Mouse (Mus musculus) mature B cell (primary cell): ENCODE results near the gene Ercc2.

Source experiments
- in situ Hi-C: fragments of 300-500 bp; cut with MboI; formaldehyde crosslinking; loops from 2 replicates; pipeline ENCODE4 v1.14.3; 2019

Gene Ercc2

DNA sequence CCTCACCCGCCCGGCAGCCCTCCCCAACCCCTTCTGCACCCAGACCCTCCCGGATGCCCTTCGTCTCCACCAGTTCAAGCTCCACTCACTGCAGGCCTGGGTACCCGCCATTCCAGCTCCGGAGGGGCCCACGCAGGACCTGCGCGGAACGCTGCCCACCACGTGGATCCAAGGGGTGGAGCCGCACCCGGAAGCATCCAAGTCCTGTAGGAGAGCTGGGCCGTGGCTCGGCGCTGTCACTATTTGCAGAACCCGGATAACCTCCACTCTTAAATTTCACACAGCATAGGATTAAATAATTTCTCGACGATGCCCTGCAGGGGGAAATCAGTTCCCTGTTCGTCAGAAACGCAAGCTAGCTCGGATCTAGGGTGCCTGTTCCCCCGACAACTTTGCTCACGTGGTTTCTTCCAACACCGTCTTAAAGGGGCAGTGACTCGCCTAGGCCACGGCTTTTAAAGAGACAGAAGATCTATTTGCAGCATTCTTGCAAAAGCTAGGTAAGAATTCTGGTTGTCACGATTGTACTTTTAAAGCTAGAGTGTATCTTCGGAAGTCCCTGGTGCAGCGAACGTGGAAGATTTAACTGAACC, 22.4 kb upstream of the Ercc2 start, which contains the start of the genes Cd3eap and Ppp1r13l:
Cd3eap (minus strand) TSS at position 185 of the 593 bp plus-strand sequence.
Ppp1r13l (plus strand) TSS at position 451 of the 593 bp plus-strand sequence.
- in situ Hi-C loops: no loop called here

DNA sequence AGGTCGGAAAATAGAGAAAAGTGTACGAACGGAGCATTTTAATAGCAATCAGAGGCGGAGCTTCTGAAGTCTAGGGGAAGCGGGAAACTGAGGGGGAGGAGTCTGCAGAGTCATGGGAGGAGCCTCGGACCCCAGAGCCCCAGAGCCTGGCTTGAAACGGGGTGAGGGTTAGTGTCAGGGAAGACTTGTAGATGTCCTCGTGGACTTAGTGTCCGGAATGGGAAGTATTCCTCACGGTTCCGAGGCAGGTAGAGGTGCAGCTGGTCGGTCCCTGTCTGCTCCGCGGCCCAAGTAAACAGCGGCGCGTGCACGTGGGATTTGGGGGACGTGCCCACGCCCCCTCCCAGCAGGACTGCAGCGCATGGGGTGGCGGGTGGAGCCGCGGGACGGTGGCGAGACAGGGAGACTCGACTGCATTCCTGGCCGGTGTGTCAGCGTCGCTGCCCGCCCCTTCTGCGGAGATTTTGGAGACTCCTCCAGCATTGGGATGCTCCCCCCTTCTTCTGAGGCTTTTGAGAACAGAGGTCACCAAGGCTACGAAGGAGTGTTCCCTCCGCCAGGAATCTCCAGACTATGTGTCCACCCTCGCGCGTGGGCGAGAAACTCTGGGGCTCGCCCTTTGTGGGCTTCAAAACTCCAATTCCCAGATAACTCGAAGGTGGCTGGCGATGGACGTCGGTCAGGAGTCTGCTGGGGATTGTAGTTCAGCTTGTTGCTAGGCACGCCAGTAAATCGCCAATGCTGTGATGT, 21.7 kb upstream of the Ercc2 start:
- in situ Hi-C loops: no loop called here

DNA sequence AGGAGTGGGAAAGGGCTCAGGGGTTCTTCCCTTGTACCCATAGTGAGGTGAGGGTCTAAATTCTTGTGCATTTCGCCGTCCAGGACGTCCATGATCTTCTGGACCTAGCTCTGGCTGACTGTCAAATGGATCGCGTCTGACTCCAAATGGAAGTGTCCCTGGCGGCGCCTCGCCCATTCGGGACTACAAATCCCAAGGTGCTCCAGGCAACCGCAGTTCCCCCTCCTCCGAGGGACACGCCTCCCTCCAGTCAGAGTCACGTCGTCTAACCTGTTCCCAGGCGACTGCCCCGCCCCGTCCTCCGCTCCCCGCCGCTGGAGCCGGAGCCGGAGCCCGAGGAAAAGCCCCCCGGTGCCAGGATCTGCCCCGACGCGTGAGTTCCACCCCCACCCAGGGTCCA, 20.9 kb upstream of the Ercc2 start:
- in situ Hi-C loops: no loop called here

DNA sequence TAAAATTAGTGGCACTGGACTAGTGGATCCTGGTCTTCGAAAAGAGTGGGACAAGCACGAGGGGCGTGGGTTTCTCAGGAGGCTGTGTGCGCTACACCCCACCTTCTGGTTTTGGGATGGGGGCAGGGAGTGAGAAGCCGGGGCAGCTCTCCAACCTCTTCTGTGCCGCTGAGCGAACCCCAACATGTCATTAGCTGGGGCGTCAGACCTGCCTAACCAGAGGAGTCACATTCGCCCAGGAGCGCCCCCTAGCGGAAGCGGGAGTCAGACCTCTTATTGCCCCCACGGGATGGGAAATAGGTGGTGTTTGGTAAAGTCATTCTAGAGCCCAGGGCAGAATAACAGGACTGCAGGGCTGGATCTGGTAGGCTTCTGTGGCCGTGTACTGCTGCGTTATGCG, 20.1 kb upstream of the Ercc2 start:
- in situ Hi-C loops: no loop called here

DNA sequence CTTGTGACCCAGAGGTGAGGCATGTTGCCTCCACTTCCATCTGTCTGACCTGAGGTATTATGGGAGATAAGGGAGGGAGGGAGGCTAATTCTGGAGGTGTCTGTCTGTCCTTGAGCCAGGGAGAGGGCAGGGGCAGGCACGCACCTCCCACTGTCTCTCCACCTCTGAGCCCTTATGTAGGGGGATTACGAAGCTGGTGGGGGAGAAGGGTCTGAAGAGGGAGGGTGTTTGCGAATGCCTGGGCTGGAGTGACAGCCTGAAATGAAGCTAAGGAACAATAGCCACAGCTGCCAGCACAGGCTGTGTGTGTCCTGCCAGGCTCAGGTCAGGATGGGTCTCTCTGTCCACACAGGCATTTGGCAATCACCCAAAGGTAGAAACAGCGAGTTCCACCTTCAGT, 19.5 kb upstream of the Ercc2 start:
- in situ Hi-C loops: no loop called here

DNA sequence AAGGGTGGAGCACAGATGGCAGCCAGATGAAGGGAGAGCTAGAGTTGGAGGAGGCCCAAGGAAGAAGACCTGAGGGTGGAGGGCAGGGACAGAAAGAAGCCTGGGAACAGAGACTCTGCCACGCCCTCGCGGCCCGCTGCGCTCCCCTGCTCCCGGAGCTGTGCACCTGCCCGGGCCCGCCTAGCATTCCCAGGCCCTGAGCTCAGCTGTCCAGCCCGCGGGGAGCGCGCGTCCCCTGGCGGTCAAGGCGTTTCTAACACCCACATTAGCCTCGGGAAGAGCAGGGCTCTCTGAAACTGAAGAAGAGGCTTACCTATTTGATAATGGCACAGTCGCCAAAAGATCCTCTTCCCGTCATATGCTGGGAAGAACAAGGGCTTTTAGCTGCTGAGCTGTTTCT, 17.9 kb upstream of the Ercc2 start:
- in situ Hi-C loops: no loop called here

DNA sequence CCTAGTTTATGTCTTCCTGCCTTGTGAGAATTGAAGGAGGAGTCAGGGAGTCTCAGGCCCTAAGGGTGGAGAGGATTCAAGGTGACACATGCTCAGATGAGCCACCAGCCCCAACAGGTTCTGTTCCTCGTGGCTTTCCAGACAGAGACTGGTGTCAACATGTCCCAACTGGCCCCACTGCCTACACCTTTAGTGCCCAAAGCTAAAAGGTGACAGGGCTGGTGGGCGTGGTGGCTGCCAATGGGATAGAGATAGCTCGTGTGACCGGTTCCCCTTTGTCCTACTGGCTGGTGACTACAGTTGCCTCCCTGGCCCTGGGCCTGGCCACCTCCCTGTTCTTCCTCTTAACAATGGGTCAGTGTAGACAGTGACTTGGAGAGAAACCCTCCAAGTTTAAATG, 16.4 kb upstream of the Ercc2 start:
- in situ Hi-C loops: no loop called here

DNA sequence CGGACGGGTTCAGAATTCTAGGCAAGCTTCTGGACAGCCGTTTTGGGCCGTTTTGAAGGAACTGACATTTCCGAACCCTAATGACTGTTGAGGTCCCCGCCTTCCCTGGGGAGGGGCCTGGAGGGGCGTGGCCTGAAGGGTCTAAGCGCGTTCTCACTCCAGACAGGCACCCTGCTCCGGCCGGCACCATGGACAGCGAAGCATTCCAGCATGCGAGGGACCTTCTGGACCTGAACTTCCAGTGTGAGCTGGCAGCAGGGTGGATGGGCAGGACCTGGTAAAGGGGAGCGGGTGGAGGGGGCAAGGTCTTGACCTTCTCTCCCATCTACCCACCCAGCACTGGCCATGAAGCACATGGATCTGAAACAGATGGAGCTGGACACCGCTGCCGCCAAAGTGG, 13.4 kb upstream of the Ercc2 start:
- in situ Hi-C loops: no loop called here

DNA sequence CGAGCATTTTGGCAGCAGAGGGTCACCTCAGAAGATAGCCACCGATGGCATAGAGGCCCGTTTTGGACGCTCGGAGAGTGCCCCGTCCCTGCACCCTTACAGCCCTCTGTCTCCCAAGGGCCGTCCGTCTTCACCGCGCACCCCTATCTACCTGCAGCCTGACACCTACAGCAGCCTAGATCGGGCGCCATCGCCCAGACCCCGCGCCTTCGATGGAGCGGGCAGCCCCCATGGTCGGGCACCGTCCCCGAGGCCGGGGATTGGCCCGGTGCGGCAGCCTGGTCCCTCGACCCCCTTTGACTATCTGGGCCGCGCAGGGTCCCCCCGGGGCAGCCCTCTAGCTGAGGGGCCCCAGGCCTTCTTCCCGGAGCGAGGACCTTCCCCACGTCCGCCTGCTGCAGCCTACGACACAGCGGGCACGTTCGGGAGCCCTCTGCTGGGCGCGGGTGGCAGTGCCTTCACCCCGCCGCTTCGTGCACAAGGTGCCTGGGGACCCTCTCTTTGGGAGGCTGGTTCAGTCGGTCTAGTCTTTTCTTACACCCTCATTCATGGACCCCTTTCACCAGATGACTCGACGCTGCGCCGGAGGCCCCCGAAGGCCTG, 11.9 kb upstream of the Ercc2 start:
- in situ Hi-C loops: no loop called here

DNA sequence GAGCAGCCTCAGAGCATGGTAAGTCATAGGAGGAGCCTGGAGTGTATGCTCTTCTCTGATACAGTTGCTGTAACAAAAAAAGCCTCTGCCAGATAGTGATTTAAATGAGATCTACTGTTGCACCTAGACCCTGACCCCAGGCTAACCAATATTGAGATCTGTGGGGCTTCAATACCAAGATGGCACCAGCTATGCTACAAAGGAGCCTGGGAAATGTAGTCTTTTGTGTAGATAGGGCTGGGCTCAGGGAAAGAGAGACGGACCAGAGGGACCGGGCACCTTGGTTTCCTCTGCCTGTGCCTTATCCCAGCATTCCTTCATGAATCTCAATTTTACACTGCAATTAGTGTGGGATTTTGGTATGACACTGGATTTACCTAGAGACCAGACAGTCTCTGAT, 8.4 kb upstream of the Ercc2 start:
- in situ Hi-C loops: no loop called here

DNA sequence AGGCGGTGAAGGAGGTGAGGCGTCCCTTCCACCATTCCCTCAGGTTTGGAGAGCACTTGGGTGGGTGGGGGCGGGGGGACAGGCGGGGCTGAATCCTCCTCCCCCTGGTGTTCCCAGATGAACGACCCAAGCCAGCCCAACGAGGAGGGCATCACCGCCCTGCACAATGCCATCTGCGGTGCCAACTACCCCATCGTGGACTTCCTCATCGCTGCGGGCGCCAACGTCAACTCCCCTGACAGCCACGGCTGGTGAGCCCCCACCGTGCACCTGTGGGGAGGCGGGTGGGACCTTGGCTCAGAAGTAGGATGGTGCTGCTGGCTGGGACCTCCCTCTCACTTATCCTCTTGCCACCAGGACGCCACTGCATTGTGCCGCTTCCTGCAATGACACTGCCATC, 6.4 kb upstream of the Ercc2 start:
- in situ Hi-C loops: no loop called here

DNA sequence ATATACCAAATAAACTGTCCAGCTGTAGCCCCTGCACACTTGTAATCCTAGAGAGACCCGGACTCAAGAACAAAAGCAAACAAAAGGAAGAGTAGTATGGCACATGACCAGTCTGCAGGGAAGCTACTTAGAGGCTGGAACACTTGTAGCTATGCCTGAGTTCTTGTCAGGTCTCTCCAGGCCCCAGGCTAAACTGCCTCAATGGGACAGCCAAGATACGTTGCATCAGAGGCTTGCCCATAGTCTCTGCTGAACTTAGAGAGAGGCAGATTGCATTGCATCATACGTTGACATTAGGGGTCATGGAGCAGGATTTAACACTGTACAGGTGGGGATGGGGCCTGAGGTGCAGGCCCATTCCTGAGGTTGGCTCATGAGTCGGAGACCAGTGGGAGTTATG, 5.8 kb upstream of the Ercc2 start:
- in situ Hi-C loops: no loop called here

DNA sequence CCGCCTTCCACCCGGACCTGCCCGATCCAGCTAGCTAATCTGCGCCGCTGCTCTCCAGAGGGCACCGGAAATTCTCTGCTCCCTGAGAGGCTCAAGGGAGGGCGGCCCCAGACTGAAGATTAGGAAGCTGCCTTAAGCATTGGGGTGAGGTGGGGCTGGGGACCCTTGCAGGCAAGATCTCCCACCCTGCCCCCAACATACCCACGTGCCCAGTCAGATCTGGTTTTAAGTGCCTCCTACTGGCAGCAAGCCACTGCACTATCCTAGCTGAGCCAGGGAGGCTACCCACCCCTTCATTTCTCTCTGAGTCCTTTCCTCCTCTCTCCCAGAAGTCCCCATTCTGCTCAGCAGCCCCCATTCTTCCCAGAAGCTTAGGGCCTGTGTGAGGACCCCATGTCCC, 3.8 kb upstream of the Ercc2 start:
- in situ Hi-C loops: no loop called here

DNA sequence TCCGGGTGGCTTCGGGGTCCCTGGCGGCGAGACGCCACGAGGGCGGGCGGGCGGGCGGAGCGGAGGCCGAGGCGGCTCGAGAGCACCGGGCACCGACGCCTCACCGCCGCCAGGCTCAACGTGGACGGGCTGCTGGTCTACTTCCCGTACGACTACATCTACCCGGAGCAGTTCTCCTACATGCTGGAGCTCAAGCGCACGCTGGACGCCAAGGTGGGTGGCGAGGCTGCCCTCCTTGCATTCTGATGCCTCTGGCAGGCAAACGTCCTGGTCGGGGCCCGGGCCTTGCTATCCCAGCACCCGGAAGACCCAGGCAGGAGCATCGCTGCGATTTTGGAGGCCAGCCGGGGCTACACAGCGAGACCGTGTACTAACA, 344 bp downstream of the Ercc2 start:
- in situ Hi-C loops: no loop called here

DNA sequence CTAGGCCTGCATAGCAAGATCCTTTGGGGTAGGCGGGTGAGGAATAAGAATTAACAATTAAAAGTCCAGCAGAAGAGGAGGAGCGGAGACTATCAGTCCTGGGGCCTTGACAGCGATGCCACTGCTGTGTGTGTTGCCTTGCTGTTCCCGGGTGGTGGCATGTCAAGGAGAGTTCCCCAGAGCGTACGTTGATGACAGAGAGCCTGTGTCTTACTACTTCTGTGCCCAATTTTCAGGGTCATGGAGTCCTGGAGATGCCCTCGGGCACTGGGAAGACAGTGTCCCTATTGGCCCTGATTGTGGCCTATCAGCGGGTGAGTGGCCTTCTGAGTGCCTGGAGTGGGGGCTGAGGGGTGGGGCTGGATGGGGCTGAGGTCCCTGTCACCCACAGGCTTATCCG, 1.9 kb downstream of the Ercc2 start:
- in situ Hi-C loops: no loop called here

DNA sequence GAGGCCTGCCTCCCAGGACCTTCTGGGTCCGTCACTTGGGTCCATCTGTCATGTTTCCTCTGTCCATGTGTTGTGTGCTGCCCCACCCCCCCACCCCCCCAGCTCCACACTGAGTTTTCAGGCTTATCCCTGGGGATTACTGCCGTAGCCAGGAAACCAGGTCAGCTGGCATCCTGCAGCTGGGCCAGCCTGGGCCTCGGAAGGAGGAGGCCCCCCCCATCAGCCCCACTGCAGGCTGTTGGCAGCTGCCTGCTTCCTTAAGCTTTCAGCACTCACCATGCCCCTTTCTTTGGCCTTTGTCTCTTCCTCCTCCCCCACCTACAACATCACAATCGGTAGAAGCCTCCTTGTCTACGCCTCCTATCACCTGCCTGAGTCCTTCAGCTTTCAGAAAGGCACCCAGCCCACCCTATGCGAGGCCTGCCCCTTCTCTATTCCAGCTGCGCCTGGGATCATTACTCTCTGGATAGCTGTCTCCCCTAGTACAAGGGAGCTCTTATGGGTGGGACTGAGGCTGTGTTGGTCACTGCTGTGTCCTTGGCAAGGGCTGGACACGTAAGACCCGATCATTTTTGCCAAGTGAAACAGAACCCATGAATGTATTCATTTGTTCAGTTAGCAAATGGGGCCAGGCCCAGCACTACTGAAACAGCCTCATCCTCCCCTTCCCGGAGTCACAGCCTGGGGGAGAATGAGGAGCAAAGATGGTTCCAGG, 7.0 kb downstream of the Ercc2 start:
- in situ Hi-C loops: no loop called here

DNA sequence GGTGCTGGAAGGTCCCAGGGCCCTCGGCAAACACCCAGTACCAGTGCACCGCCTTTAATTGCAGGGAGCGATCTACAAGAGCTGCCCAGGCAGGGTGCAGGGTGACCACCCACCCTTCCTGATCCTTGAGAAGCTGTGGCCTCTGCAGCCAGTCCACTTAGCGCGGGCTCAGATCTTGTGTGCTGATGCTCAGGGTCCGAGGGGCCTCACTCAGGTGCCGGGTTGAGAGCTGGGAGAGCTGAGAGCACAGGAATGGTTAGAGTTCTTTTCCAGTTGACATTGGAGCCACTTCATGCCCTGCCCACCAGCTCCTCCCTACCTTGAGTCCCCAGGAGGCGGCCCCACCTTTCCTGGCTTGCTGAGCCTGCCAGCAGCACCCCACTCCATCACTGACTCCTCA, 12.7 kb downstream of the Ercc2 start:
- in situ Hi-C loops: no loop called here

DNA sequence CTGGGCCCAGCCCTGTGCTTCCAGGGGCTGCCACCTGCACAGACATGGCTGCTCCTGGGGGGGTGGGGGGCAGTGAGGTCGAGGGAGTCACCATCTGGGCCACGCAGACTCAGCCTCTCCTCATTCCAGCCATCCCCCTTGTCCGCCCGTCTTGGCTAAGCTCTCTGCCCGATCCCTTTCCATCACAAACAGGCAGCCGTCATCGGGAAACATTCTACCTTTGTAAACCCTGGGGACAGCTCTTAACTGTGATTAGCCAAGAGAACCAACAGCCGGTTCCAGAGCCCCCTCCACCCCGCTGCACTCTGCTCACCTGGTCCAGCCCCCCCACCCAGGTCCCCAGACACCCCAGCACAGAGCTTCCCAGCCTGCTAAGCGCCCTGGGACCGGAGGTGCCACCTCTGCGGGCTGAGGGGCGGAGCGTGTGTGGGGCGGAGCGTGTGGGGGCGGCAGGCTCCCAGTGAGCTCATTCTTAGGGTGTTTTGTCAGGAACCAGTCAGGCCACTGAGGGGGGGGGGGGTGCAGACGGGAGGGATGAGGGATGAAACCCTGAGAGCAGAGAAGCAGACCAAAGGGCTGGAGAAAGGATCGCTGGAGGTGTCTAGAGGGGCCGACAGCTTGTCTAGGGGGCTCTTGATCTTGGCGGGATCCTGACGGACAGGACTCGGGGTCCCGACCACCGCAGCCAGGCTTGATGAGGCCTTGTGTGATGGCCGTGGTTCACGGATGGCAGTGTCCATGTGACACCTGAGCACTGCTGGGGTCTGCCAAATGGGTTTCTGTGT, 17.9 kb downstream of the Ercc2 start:
- in situ Hi-C loops: no loop called here

DNA sequence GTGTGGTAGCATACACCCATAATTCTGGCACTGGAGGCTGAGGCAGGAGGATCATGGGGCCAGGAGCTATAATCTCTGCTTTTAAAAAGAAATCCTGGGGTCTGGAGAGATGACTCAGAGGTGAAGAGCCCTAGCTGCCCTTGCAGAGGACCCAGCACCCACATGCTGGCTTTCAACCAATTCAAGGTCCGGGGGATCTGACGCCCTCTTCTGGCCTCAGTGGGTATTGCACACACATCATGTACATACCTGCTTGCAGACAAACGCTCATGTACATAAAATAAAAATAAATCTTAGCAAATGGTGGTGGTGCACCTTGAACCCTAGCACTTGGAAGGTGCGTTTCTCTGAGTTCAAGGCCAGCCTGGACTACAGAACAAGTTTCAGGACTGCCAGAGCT, 19.1 kb downstream of the Ercc2 start:
- in situ Hi-C loops: no loop called here

DNA sequence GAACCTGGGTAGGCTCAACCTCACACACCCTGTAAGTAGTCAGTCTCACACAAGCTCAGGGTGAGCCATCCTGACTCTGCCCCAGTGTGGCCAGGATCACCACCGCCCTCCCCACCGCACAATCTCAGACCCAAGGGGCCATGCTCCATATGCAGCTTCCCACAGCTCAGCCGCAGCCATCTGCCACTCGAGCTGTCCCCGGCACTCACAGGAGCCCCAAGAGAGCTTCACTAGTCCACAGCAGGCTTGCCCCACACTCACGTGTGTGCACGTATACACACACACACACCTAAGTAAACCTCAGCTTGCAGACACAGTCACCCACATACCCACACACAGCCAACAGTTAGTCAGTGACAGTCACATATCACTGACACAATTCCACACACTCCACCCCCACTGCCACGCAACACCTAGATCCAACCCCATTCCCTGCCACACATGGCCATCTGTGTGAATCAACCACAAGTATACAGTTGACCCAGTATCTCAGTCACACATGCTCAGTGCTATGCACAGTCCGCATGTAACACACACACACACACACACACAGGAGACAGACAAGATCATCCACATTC, 20.8 kb downstream of the Ercc2 start:
- in situ Hi-C loops: no loop called here

DNA sequence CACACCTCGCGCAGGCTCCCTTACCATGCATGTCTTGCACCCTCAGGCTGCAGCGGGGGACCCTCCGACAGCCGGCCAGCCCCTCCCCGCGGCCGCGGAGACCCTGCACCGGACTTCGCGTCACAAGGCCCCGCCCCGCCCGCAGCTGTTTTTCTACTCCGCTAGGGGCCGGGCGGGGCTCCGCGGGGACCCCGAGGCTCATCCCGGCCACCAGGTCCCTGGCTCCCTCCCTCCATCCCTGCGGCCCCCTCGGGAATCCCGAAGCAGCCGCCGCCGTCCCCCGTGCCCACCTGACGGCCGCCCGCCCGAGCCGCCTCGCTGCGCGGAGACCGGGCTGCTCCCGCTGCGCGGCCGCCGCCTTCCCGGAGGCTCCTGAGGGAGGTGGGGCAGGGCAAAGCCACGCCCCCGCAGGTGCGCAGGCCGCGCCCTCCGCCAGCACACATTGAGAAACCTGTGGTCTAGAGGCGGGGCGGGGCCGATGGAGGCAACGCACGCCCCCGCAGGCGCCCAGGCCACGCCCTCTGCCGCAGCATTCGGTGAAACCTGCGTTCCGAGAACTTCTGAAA, 22.0 kb downstream of the Ercc2 start, which contains the start of gene Klc3:
Klc3 (minus strand) TSS at position 374 of the 566 bp plus-strand sequence.
- in situ Hi-C loops: no loop called here
